Mouse (Mus musculus): ENCODE measurements around the gene Casp4. TPM values are rescaled to one million over a fixed set of nuclear protein-coding genes. Genes with fewer than 3 reads are reported as not detected.

The Casp4 gene
- polyA plus RNA-seq, 1 experiment, result 53.4 TPM

- no peaks in the 10 kb centered on the region for H3K4me1 ChIP-seq (ENCODE audit: control insufficient read depth, insufficient read depth, low read length)
- TF ChIP-seq POLR2A (IDR thresholded peaks at IDR 0.05; ENCODE audit: borderline replicate concordance, low read depth, low read length), result no peak
- no peak for TF ChIP-seq CTCF (IDR thresholded peaks at IDR 0.05; ENCODE audit: low read depth, low read length)
- no peak overlapping the region for H3K27ac ChIP-seq (ENCODE audit: insufficient read depth, low read depth, low read length)
- no peak overlapping the region for H3K4me3 ChIP-seq (ENCODE audit: insufficient read depth, low read length)
Observed at GRCm38 (mm10) chr9:5353673-5354072, 45.0 kb downstream of the Casp4 start.

GRCm38 (mm10) chr9:5356801-5357200, 48.2 kb downstream of the Casp4 start:
- H3K4me3 ChIP-seq (ENCODE audit: insufficient read depth, low read length), result no peak overlapping the region
- no peak for TF ChIP-seq POLR2A (IDR thresholded peaks at IDR 0.05; ENCODE audit: borderline replicate concordance, low read depth, low read length)
- TF ChIP-seq CTCF (IDR thresholded peaks at IDR 0.05; ENCODE audit: low read depth, low read length), result no peak
- no peaks in the 10 kb centered on the region for H3K4me1 ChIP-seq (ENCODE audit: control insufficient read depth, insufficient read depth, low read length)
- H3K27ac ChIP-seq (ENCODE audit: insufficient read depth, low read depth, low read length), result no peak overlapping the region

Other genes with a start within 250 kb of the Casp4 start
- 135 TPM in 2 replicates for gene Casp1, start 10.3 kb upstream of the Casp4 start, polyA plus RNA-seq (2012; ENCODE audit: insufficient read depth, insufficient read length, missing spikeins)
- 0.52 and 0.95 TPM in 2 replicates for gene Casp12, start 36.6 kb downstream of the Casp4 start, polyA plus RNA-seq (2012; ENCODE audit: insufficient read depth, insufficient read length, missing spikeins)

Measured in bone marrow macrophage, adult 2 months (primary cell).